Mouse (Mus musculus) C2C12 (cell line): Measurements from ENCODE around the gene Pef1. TPM values are rescaled to one million over a fixed set of nuclear protein-coding genes. Genes with fewer than 3 reads are reported as not detected.

ENCODE experiments used
- H3K27me3 ChIP-seq: one replicate; pipeline ENCODE4 v1.6.1; 2011; ENCODE audit not compliant: control insufficient read depth, insufficient read depth, insufficient read length
- H3K36me3 ChIP-seq: one replicate; pipeline ENCODE4 v1.6.1; 2011; ENCODE audit not compliant: control insufficient read depth, insufficient read depth
- H3K4me3 ChIP-seq: one replicate; pipeline ENCODE4 v1.5.1; 2011; ENCODE audit warnings: mild to moderate bottlenecking, control low read depth; ENCODE audit not compliant: poor library complexity, insufficient read depth, severe bottlenecking
- H3K79me2 ChIP-seq: one replicate; pipeline ENCODE4 v1.6.1; 2011; ENCODE audit not compliant: control insufficient read depth, insufficient read depth
- H3K79me3 ChIP-seq: one replicate; pipeline ENCODE4 v1.6.1; 2011; ENCODE audit warnings: low read depth, control low read depth
- H3ac ChIP-seq: one replicate; pipeline ENCODE3; 2011; ENCODE audit warnings: low read depth; ENCODE audit not compliant: control insufficient read depth, insufficient read length
- CEBPB ChIP-seq: IDR thresholded peaks from one replicate; pipeline ENCODE4 v1.6.1; 2011; ENCODE audit warnings: low read depth, mild to moderate bottlenecking, control low read depth, moderate library complexity
- CTCF ChIP-seq: IDR thresholded peaks from one replicate; pipeline ENCODE4 v1.5.1; 2011; ENCODE audit not compliant: control insufficient read depth, insufficient read depth, insufficient read length
- FOSL1 ChIP-seq: IDR thresholded peaks from one replicate; pipeline ENCODE4 v1.8.0; 2011; ENCODE audit warnings: mild to moderate bottlenecking, low read length; ENCODE audit not compliant: poor library complexity, insufficient read depth, severe bottlenecking
- MAX ChIP-seq: IDR thresholded peaks from one replicate; pipeline ENCODE4 v1.6.1; 2011; ENCODE audit warnings: mild to moderate bottlenecking, control low read depth
- MYOD1 ChIP-seq: IDR thresholded peaks from one replicate; pipeline ENCODE4 v1.6.1; 2011; ENCODE audit warnings: low read depth; ENCODE audit not compliant: control insufficient read depth, insufficient read length
- MYOG ChIP-seq: IDR thresholded peaks from one replicate; pipeline ENCODE4 v1.6.1; 2011; ENCODE audit not compliant: control insufficient read depth, insufficient read length; ENCODE audit errors: extremely low read depth
- USF1 ChIP-seq: IDR thresholded peaks from one replicate; pipeline ENCODE4 v1.6.1; 2011; ENCODE audit warnings: low read depth, mild to moderate bottlenecking, control low read depth, moderate library complexity
- polyA plus RNA-seq: library from polyadenylated mRNA; unstranded; fragments of >200 nt; fragmentation: generic; extraction: Trizol; gene quantifications from one replicate; pipeline ENCODE4 v1.2.1, GENCODE M21; 2012; ENCODE audit warnings: missing spikeins

Gene Pef1
- polyA plus RNA-seq, 1 experiment: 49.7 TPM

DNA sequence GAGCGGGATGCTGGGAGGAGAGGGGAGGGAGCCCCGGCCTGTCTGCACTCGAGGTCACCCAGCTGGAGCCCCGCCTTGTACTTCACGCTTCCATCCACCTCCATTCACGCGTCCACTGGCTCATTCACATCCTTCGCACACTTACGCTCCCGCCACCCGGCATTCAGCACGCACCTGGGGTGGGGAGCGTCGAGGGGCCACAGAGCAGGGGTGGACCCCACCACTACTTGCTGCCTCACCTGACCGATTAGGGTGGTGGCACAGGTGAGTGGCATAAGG, 36.8 kb downstream of the Pef1 start, which contains the start of gene Hcrtr1:
Hcrtr1 (minus strand) TSS at position 146 of the 279 bp plus-strand sequence.
- Histone ChIP-seq H3K4me3 (no peak within 1 kb of the TSS), H3ac (no peak within 1 kb of the TSS), H3K27me3 (peaks cover 55% of the 10 kb centered on the region)

DNA sequence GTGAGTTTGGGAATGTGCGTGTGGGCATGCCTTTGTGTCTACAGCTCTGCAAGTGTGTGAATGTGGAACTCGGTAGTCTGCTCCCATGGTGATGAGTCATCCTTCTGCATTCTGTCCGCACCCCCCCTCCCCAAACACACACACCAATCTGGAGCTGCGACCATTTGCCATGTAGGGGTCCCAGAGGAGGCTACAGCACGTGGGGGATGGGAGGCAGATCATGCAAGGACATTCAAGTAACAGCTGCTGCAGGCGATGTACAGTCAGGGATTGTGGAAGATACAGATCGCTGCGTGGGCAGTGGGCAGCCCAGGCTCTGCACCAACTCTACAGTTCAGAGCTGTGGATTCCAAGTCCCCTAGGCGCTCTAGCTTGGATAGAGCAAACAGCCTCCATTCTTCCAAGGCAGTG, 38.6 kb downstream of the Pef1 start:
- TF ChIP-seq MYOG (no peak), CEBPB (no peak), USF1 (no peak), FOSL1 (no peak), MAX (no peak), MYOD1 (no peak), CTCF (no peak)
- H3K79me3 ChIP-seq: no peaks in the 10 kb centered on the region
- H3K36me3 ChIP-seq: no peaks in the 10 kb centered on the region
- no peak overlapping the region for H3ac ChIP-seq
- no peak overlapping the region for H3K4me3 ChIP-seq
- peaks cover 52% of the 10 kb centered on the region for H3K27me3 ChIP-seq
- H3K79me2 ChIP-seq: no peaks in the 10 kb centered on the region

More for the DNA sequence above, 36.8 kb downstream of the Pef1 start, which contains the start of gene Hcrtr1:
- Histone ChIP-seq H3K79me3 (no peaks in the 10 kb centered on the region), H3K79me2 (no peaks in the 10 kb centered on the region), H3K36me3 (no peaks in the 10 kb centered on the region)
- TF ChIP-seq USF1 (no peak), CTCF (no peak), CEBPB (no peak), MYOG (no peak), MYOD1 (no peak), FOSL1 (no peak), MAX (no peak)

DNA sequence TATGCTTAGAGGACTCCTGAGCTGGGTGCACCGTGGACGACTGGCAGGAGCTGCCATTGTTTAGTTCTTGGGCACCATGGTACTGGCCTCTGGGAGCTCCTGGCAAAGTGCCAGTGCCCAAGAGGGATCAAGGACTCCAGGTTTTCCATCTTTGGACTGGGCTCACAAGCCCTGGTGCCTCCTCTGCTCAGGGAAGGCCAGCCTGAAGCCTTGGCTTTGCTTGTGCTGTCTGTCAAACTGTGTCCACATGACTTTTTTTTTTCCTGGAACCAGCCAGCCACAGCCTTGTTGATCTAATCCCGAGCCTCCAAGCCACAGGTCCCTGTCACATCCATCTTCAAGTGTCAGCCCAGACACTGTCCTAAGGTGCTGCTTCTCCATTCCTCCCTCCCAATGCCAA, 39.4 kb downstream of the Pef1 start:
- peaks cover 47% of the 10 kb centered on the region for H3K27me3 ChIP-seq
- TF ChIP-seq MYOG (no peak), FOSL1 (no peak), USF1 (no peak), MAX (no peak), CEBPB (no peak), CTCF (no peak), MYOD1 (no peak)

DNA sequence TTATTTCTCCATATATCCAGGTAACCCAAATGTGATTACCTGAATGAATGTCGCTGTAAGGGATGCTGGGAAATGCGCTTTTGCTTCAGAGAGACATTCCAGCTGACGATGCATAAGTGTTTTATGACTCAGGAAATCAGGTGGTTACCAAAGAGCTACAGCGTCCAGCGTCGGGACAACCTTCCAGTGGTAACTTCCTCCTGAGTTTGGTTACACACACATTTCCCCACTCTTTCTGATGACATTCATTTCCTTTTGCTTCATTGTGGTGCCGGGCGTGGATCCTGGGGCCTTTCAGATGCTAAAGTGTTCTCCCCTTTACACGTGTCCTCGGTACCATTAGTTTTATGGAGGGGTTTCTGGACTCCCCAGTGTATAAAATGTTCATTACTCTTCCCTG, 46.0 kb downstream of the Pef1 start:
- Histone ChIP-seq H3K27me3 (peaks cover 35% of the 10 kb centered on the region), H3K79me3 (no peaks in the 10 kb centered on the region), H3K79me2 (no peaks in the 10 kb centered on the region), H3K4me3 (no peak overlapping the region), H3K36me3 (no peaks in the 10 kb centered on the region), H3ac (no peak overlapping the region)
- no peak for TF ChIP-seq MAX
- no peak for TF ChIP-seq MYOD1
- TF ChIP-seq USF1: no peak
- no peak for TF ChIP-seq CEBPB
- no peak for TF ChIP-seq FOSL1
- no peak for TF ChIP-seq MYOG
- no peak for TF ChIP-seq CTCF

More for the DNA sequence above, 39.4 kb downstream of the Pef1 start:
- Histone ChIP-seq H3K4me3 (no peak overlapping the region), H3ac (no peak overlapping the region), H3K79me3 (no peaks in the 10 kb centered on the region), H3K36me3 (no peaks in the 10 kb centered on the region), H3K79me2 (no peaks in the 10 kb centered on the region)

DNA sequence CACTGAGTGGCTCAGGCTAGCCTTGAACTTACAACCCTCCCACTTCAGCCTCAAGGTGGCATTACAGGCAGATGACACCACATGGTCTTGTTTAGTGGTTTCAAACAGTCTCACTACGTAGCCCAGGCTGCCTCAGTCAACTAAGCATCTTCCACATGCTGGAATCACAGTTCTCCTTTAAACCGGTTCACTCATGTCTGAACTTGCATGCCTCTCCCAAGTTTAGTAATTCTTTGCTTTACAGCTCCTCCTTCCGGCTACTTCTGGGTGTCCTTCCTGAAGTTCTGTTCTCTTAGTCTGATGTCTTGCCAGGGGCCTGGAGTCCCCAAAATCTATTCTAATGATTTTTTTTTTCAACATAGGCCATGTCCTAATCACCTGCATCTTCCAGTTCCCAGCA, 51.9 kb downstream of the Pef1 start:
- Histone ChIP-seq H3K79me3 (no peaks in the 10 kb centered on the region), H3K4me3 (no peak overlapping the region), H3K27me3 (peaks cover 17% of the 10 kb centered on the region), H3ac (no peak overlapping the region), H3K36me3 (no peaks in the 10 kb centered on the region), H3K79me2 (no peaks in the 10 kb centered on the region)
- no peak for TF ChIP-seq USF1
- TF ChIP-seq FOSL1: no peak
- TF ChIP-seq MAX: no peak
- TF ChIP-seq MYOD1: no peak
- no peak for TF ChIP-seq CEBPB
- no peak for TF ChIP-seq MYOG
- TF ChIP-seq CTCF: no peak

DNA sequence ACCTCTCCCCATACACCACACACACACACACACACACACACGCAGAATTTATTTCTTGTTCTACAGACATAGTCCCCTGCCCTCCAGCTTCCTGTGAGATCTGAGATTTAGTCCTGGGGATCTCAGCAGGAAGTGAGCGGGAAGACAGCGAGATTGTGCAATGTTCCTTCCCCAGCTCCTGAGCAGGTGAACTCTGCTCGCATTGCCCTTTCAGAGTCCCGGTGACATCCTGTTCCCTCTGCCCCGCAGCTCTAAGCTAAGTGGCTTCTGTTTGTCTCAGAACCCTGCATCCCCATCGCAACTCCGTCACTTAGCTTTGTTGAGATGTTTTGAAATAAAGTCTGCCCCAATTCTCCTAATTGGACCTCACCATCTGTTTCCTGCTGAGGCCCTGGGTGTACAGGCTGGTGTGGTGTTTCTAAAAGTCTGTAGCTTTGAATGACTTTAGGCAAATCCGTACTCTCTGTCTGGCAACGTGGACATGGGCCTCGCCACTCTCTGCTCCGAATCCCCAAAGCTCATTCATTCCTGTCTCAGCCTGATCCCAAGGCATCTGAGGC, 54.5 kb downstream of the Pef1 start:
- no peaks in the 10 kb centered on the region for H3K79me2 ChIP-seq
- TF ChIP-seq MYOG (no peak), CEBPB (peak; percentile 1)
- no peaks in the 10 kb centered on the region for H3K79me3 ChIP-seq
- no peak overlapping the region for H3K4me3 ChIP-seq
- H3ac ChIP-seq: no peak overlapping the region
- no peaks in the 10 kb centered on the region for H3K36me3 ChIP-seq
- H3K27me3 ChIP-seq: peaks cover 3% of the 10 kb centered on the region
